ENCODE assay signal across 9 mouse cellular contexts in genomic region chr11:120047531-120048251, GRCm38 (mm10). TPM values are rescaled to one million over a fixed set of nuclear protein-coding genes. Genes with fewer than 3 reads are reported as not detected.
DNase-seq lines count a peak whose midpoint lies in the region; ATAC-seq and TF ChIP-seq lines count a peak whose summit lies in the region.
"Had no signal": no experiment of that assay in that cellular context is flagged by ENCODE, and none has a peak within 500 bp of the region (broad histone marks: within the 10 kb centered on the region; RNA-seq: fewer than 3 reads in every experiment).

No protein-coding gene starts in this region.

- WGBS in limb, embryonic 13.5 days = 11% methylated on average over 23 of the region's 23 CpGs
- 17% methylated on average over 23 of the region's 23 CpGs for WGBS in stomach, postnatal 0 days

- no peak for TF ChIP-seq EP300 in stomach, postnatal 0 days (optimal IDR thresholded peaks at IDR 0.05)

- no peak overlapping the region for H3K27ac ChIP-seq in limb, embryonic 13.5 days
- no peak overlapping the region for H3K27ac ChIP-seq in stomach, postnatal 0 days (replicated peaks)

- no peak for ATAC-seq in megakaryocyte, adult 5-6 weeks (ENCODE audit: poor library complexity, severe bottlenecking)
- 0 out of 2 replicates have a peak, but pooled peaks have one; percentile 15 for ATAC-seq in limb, embryonic 13.5 days (ENCODE audit: low FRiP score, low read depth)
- ATAC-seq in stomach, postnatal 0 days (ENCODE audit: low FRiP score, low TSS enrichment) = no peak

- peak; percentile 64 to 72 for DNase-seq in cerebellum, postnatal 10 days
- no peak for DNase-seq in cerebellum, adult 11 months
- DNase-seq in stomach, postnatal 0 days (ENCODE audit: low spot score) = no peak
- DNase-seq in left cerebral cortex, postnatal 14 days (ENCODE audit: low spot score in 2 of 2) = no peak
- no peak for DNase-seq in frontal cortex, postnatal 10 days (ENCODE audit: low spot score in 2 of 2)

- H3K9ac ChIP-seq in limb, embryonic 13.5 days = peak overlapping the region; percentile 79
- no peak overlapping the region for H3K9ac ChIP-seq in stomach, postnatal 0 days (ENCODE audit: low read length)

- H3K4me3 ChIP-seq in megakaryocyte, embryonic 14.5 days (replicated peaks) = peak overlapping the region; percentile 51
- peak overlapping the region; percentile 69 for H3K4me3 ChIP-seq in limb, embryonic 13.5 days
- H3K4me3 ChIP-seq in stomach, postnatal 0 days (ENCODE audit: low read depth, low read length) = peak overlapping the region; percentile 53; the same call in 1 of the 2 replicates

- no peak for TF ChIP-seq CTCF in stomach, postnatal 0 days (IDR thresholded peaks at IDR 0.05; ENCODE audit: low read depth)

- no peaks in the 10 kb centered on the region for H3K9me3 ChIP-seq in megakaryocyte, embryonic 14.5 days
- no peaks in the 10 kb centered on the region for H3K9me3 ChIP-seq in limb, embryonic 13.5 days
- H3K9me3 ChIP-seq in stomach, postnatal 0 days (ENCODE audit: control insufficient read depth, low read length) = no peaks in the 10 kb centered on the region

- H3K36me3 ChIP-seq in megakaryocyte, embryonic 14.5 days (replicated peaks; ENCODE audit: low read length) = no peaks in the 10 kb centered on the region
- no peaks in the 10 kb centered on the region for H3K36me3 ChIP-seq in limb, embryonic 13.5 days
- no peaks in the 10 kb centered on the region for H3K36me3 ChIP-seq in stomach, postnatal 0 days (ENCODE audit: control insufficient read depth, insufficient read depth, low read length)

- H3K27me3 ChIP-seq in megakaryocyte, embryonic 14.5 days (replicated peaks) = peaks cover 83% of the 10 kb centered on the region
- H3K27me3 ChIP-seq in limb, embryonic 13.5 days = peaks cover 38% of the 10 kb centered on the region
- H3K27me3 ChIP-seq in stomach, postnatal 0 days (ENCODE audit: control insufficient read depth, insufficient read depth, low read length) = no peaks in the 10 kb centered on the region

- H3K4me2 ChIP-seq in limb, embryonic 13.5 days (replicated peaks) = peak overlapping the region; percentile 90
- peak overlapping the region; percentile 95 for H3K4me2 ChIP-seq in stomach, postnatal 0 days (replicated peaks; ENCODE audit: low read depth)

- H3K4me1 ChIP-seq in megakaryocyte, embryonic 14.5 days = peaks cover 66% of the 10 kb centered on the region
- peaks cover 38% of the 10 kb centered on the region for H3K4me1 ChIP-seq in limb, embryonic 13.5 days
- peaks cover 9% of the 10 kb centered on the region for H3K4me1 ChIP-seq in stomach, postnatal 0 days (replicated peaks; ENCODE audit: control insufficient read depth, insufficient read depth)

- intact Hi-C loops in left cerebral cortex, postnatal 14 days (cut with DNase I) = no loop called here

RNA-seq across cellular contexts. Expression of gene Aatk, which starts 0.7 kb away (rescaled TPM):
- 4.9 and 5.4 TPM in 2 replicates for polyA plus RNA-seq in megakaryocyte, embryonic 14.5 days (2012; ENCODE audit: insufficient read depth, low replicate concordance)
- 3.4 and 5.7 TPM in 2 replicates for total RNA-seq in megakaryocyte, adult 5-6 weeks (2015)
- 4.4 and 5.2 TPM in 2 replicates for total RNA-seq in megakaryocyte, adult 5-6 weeks (2017)
- polyA plus RNA-seq in limb, embryonic 13.5 days (2015; fragmentation: Nextera tagmentation; extraction: Ambion mirVana) = 5.2 and 6.1 TPM in 2 replicates
- 1.6 and 2.1 TPM in 2 replicates for polyA plus RNA-seq in stomach, postnatal 0 days (2015; fragmentation: Nextera tagmentation; extraction: Ambion mirVana)
- total RNA-seq in left cerebral cortex, postnatal 14 days (2021) = 100 to 1,000 TPM; 171 to 185 TPM
- polyA plus RNA-seq: C2C12 had no signal

RNA-seq across cellular contexts. Expression of gene Cep131, which starts 38.9 kb away (rescaled TPM):
- 1.5 and 10.4 TPM in 2 replicates for polyA plus RNA-seq in megakaryocyte, embryonic 14.5 days (2012; ENCODE audit: insufficient read depth, low replicate concordance)
- total RNA-seq in megakaryocyte, adult 5-6 weeks (2015) = 5.2 and 5.8 TPM in 2 replicates
- 9.3 and 16.3 TPM in 2 replicates for total RNA-seq in megakaryocyte, adult 5-6 weeks (2017)
- 27.3 and 29.0 TPM in 2 replicates for polyA plus RNA-seq in limb, embryonic 13.5 days (2015; fragmentation: Nextera tagmentation; extraction: Ambion mirVana)
- 5.8 and 6.3 TPM in 2 replicates for polyA plus RNA-seq in stomach, postnatal 0 days (2015; fragmentation: Nextera tagmentation; extraction: Ambion mirVana)
- 10 to 100 TPM; 29.5 to 41.7 TPM for total RNA-seq in left cerebral cortex, postnatal 14 days (2021)

RNA-seq across cellular contexts. Expression of gene Tepsin, which starts 50.8 kb away (rescaled TPM):
- 16.1 and 46.5 TPM in 2 replicates for polyA plus RNA-seq in megakaryocyte, embryonic 14.5 days (2012; ENCODE audit: insufficient read depth, low replicate concordance)
- total RNA-seq in megakaryocyte, adult 5-6 weeks (2015) = 13.4 and 14.3 TPM in 2 replicates
- 14.8 and 18.8 TPM in 2 replicates for total RNA-seq in megakaryocyte, adult 5-6 weeks (2017)
- 18.1 and 18.5 TPM in 2 replicates for polyA plus RNA-seq in limb, embryonic 13.5 days (2015; fragmentation: Nextera tagmentation; extraction: Ambion mirVana)
- polyA plus RNA-seq in stomach, postnatal 0 days (2015; fragmentation: Nextera tagmentation; extraction: Ambion mirVana) = 8.3 and 11.5 TPM in 2 replicates
- total RNA-seq in left cerebral cortex, postnatal 14 days (2021) = 10 to 100 TPM; 18.4 to 18.7 TPM

RNA-seq across cellular contexts. Expression of gene Ndufaf8, which starts 51.0 kb away (rescaled TPM):
- 49.5 and 106 TPM in 2 replicates for polyA plus RNA-seq in megakaryocyte, embryonic 14.5 days (2012; ENCODE audit: insufficient read depth, low replicate concordance)
- total RNA-seq in megakaryocyte, adult 5-6 weeks (2015) = 9.6 and 21.6 TPM in 2 replicates
- 11.7 and 16.2 TPM in 2 replicates for total RNA-seq in megakaryocyte, adult 5-6 weeks (2017)
- polyA plus RNA-seq in limb, embryonic 13.5 days (2015; fragmentation: Nextera tagmentation; extraction: Ambion mirVana) = 69.3 and 76.9 TPM in 2 replicates
- 84.8 and 84.9 TPM in 2 replicates for polyA plus RNA-seq in stomach, postnatal 0 days (2015; fragmentation: Nextera tagmentation; extraction: Ambion mirVana)
- total RNA-seq in left cerebral cortex, postnatal 14 days (2021) = 10 to 100 TPM; 35.3 to 39.1 TPM

Comparison
In these comparisons a context has a peak if more than half of its experiments do, and no peak if none do; other contexts are left out.
1. DNase-seq: peak in cerebellum, postnatal 10 days (2 of 2); none in cerebellum, adult 11 months (single experiment), stomach, postnatal 0 days (single experiment), left cerebral cortex, postnatal 14 days (0 of 2) and frontal cortex, postnatal 10 days (0 of 2).
2. Peak in every context shown above with its lines, with median percentiles within 50 percentile points of each other: H3K4me3 ChIP-seq.